Mouse (Mus musculus): ENCODE measurements around the gene Knop1. TPM values are rescaled to one million over a fixed set of nuclear protein-coding genes. Genes with fewer than 3 reads are reported as not detected.

Knop1 gene
- polyA plus RNA-seq, 1 experiment = 6.1 TPM

- WGBS = 68% methylated on average over 5 of the region's 5 CpGs
- DNase-seq (ENCODE audit: low read depth, low spot score) = no peak
These were observed 6.4 kb downstream of the Knop1 start for GRCm38 (mm10) chr7:118849543-118850250.

- WGBS = 54% methylated on average over 10 of the region's 10 CpGs
- DNase-seq (ENCODE audit: low read depth, low spot score) = no peak
These were observed 7.3 kb downstream of the Knop1 start for GRCm38 (mm10) chr7:118848796-118849195.

- DNase-seq (ENCODE audit: low read depth, low spot score) = no peak
- WGBS = 66% methylated on average over 4 of the region's 4 CpGs
These were observed 9.7 kb downstream of the Knop1 start for GRCm38 (mm10) chr7:118846329-118846728.

GRCm38 (mm10) chr7:118845141-118845540 lies 10.9 kb downstream of the Knop1 start:
- WGBS = 55% methylated on average over 5 of the region's 5 CpGs
- no peak for DNase-seq (ENCODE audit: low read depth, low spot score)

GRCm38 (mm10) chr7:118842938-118843337 lies 13.1 kb downstream of the Knop1 start:
- 61% methylated on average over 4 of the region's 4 CpGs for WGBS
- no peak for DNase-seq (ENCODE audit: low read depth, low spot score)

- no peak for DNase-seq (ENCODE audit: low read depth, low spot score)
- WGBS = 15% methylated on average over 1 of the region's 1 CpGs
These were observed 14.3 kb downstream of the Knop1 start for GRCm38 (mm10) chr7:118841796-118842195.

GRCm38 (mm10) chr7:118841030-118841745 lies 14.9 kb downstream of the Knop1 start:
- no peak for DNase-seq (ENCODE audit: low read depth, low spot score)
- 71% methylated on average over 8 of the region's 8 CpGs for WGBS

- no peak for DNase-seq (ENCODE audit: low read depth, low spot score)
- WGBS = 74% methylated on average over 5 of the region's 5 CpGs
These were observed 18.2 kb downstream of the Knop1 start for GRCm38 (mm10) chr7:118837901-118838300.

GRCm38 (mm10) chr7:118827975-118828416 lies 28.1 kb downstream of the Knop1 start:
- 64% methylated on average over 5 of the region's 5 CpGs for WGBS
- DNase-seq (ENCODE audit: low read depth, low spot score) = no peak

- no peak for DNase-seq (ENCODE audit: low read depth, low spot score)
- WGBS = 83% methylated on average over 7 of the region's 7 CpGs
These were observed 31.6 kb downstream of the Knop1 start for GRCm38 (mm10) chr7:118824451-118824850.

GRCm38 (mm10) chr7:118821887-118822556 lies 34.0 kb downstream of the Knop1 start:
- 95% methylated on average over 12 of the region's 12 CpGs for WGBS
- no peak for DNase-seq (ENCODE audit: low read depth, low spot score)

- WGBS = 51% methylated on average over 7 of the region's 7 CpGs
- DNase-seq (ENCODE audit: low read depth, low spot score) = no peak
These were observed 34.7 kb downstream of the Knop1 start for GRCm38 (mm10) chr7:118821356-118821755.

- DNase-seq (ENCODE audit: low read depth, low spot score) = no peak
- WGBS = 45% methylated on average over 1 of the region's 1 CpGs
These were observed 36.4 kb downstream of the Knop1 start for GRCm38 (mm10) chr7:118819666-118820065.

- DNase-seq (ENCODE audit: low read depth, low spot score) = no peak
- WGBS = 77% methylated on average over 7 of the region's 7 CpGs
These were observed 38.3 kb downstream of the Knop1 start for GRCm38 (mm10) chr7:118817741-118818140.

GRCm38 (mm10) chr7:118816275-118816674 lies 39.8 kb downstream of the Knop1 start:
- WGBS = 83% methylated on average over 3 of the region's 3 CpGs
- no peak for DNase-seq (ENCODE audit: low read depth, low spot score)

- no peak for DNase-seq (ENCODE audit: low read depth, low spot score)
- 96% methylated on average over 4 of the region's 4 CpGs for WGBS
These were observed 42.5 kb downstream of the Knop1 start for GRCm38 (mm10) chr7:118813592-118813991.

GRCm38 (mm10) chr7:118811407-118812106 lies 44.5 kb downstream of the Knop1 start:
- WGBS = 59% methylated on average over 12 of the region's 12 CpGs
- DNase-seq (ENCODE audit: low read depth, low spot score) = no peak

GRCm38 (mm10) chr7:118807899-118808298 lies 48.2 kb downstream of the Knop1 start:
- WGBS = 54% methylated on average over 8 of the region's 8 CpGs
- no peak for DNase-seq (ENCODE audit: low read depth, low spot score)

- DNase-seq (ENCODE audit: low read depth, low spot score) = no peak
- WGBS = 74% methylated on average over 16 of the region's 16 CpGs
These were observed 49.2 kb downstream of the Knop1 start for GRCm38 (mm10) chr7:118806631-118807411.

Measured in large intestine, adult 2 months (tissue).